Mouse (Mus musculus): Measurements from ENCODE around the gene Prok2.

DNA sequence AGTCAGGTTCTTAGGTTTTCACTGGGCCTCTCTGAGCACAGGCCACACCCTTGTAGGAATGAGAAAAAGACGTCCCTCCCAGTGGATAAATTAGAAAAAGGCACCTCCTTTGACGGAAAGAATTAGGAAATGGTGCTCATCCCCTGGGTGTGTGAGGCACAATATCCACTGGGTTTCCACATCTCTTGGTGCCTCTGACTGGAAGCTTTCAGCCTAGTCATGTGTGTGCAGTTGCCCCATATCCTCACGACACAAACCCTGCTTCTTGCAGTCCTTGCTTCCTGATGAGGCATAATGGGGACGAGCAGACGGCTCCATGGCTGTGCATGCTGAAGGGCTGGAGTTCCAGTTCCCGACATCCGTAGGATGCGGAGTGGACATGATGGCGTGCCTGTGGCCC is 29.9 kb upstream of the Prok2 start:
- TF ChIP-seq CTCF (IDR thresholded peaks at IDR 0.05; ENCODE audit: low read depth, low read length) (no peak), POLR2A (IDR thresholded peaks at IDR 0.05; ENCODE audit: extremely low read depth, insufficient read depth, low read length) (no peak)

Data from liver, adult 2 months (tissue).